Mouse (Mus musculus): ENCODE measurements at regions not wholly inside any gene's neighbourhood (a gene's known extent, or its start where the extent isn't known, plus 50 kb on each side); places are given as distances from the start of the nearest gene placed in this dataset.

DNA sequence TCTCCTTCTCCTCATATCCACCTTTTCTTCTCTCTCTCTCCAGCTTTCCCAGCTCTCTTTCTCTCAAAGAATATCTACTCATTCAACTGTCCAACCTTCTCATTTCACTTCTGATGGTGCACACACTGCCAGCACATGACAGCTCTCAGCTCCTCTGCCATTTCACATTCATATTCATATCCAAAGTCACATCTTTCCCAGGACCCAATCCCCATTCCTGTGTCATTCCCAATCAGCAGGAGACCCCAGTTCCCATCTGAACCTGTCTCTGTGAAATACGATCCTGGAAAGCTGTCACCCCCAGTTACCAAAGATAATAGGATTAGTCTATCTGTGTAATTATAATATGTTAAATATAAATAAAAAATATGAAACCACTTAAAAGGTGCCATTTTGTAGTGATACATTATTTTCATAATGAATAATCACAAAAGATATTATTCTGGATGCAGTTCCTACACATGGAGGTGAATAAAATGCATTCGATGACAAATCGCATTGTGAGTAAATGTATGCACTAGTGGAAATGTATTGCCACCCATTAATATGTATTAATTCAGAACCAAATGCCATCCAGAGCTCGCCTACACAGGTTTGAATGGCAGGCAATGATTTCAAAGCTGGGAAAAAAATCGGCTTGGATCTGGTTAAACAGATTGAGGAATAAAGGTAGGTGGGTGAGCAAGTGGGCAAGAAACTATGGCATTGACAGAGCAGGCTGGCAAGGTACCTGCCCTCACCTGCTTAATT, 855.0 kb downstream of the Ntrk3 start:
- no peaks in the 10 kb centered on the region for H3K36me3 ChIP-seq (ENCODE audit: insufficient read depth, low read length)
- no peaks in the 10 kb centered on the region for H3K4me1 ChIP-seq (ENCODE audit: insufficient read depth, low read length)
- H3K9ac ChIP-seq (replicated peaks; ENCODE audit: low read length): no peak overlapping the region
- no peak overlapping the region for H3K4me2 ChIP-seq (replicated peaks; ENCODE audit: low read depth, low read length)
- no peak overlapping the region for H3K27ac ChIP-seq (ENCODE audit: low read length)
- H3K27me3 ChIP-seq (ENCODE audit: insufficient read depth, low read length): no peaks in the 10 kb centered on the region
- no peak for ATAC-seq (ENCODE audit: low FRiP score, low TSS enrichment)
- H3K9me3 ChIP-seq (ENCODE audit: low read length): no peaks in the 10 kb centered on the region
- no peak overlapping the region for H3K4me3 ChIP-seq (ENCODE audit: low read length)
- WGBS: 89% methylated on average over 5 of the region's 5 CpGs

DNA sequence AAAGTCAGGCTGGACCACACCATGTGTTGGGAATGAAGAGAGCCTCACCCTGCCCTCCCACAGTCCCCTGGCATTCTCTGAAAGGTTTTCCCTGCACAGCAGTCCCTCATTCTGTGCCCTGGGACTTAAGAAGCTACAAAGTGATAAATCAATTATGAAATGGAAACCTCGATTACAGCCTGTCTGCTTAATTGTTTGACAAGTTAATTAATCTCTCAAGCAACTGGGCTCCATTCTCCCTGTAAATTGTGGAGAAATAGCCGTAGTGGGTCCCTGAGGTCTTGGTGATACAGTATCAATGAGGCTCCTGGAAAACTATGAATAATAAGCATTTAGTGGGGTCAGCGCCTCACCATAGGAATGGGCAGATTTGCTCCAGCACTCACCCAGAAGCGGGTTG, 870.3 kb downstream of the Ntrk3 start:
- Histone ChIP-seq H3K27ac (ENCODE audit: low read length) (no peak overlapping the region), H3K36me3 (ENCODE audit: insufficient read depth, low read length) (no peaks in the 10 kb centered on the region), H3K27me3 (ENCODE audit: insufficient read depth, low read length) (no peaks in the 10 kb centered on the region), H3K4me2 (replicated peaks; ENCODE audit: low read depth, low read length) (no peak overlapping the region), H3K9me3 (ENCODE audit: low read length) (no peaks in the 10 kb centered on the region), H3K4me3 (ENCODE audit: low read length) (no peak overlapping the region), H3K4me1 (ENCODE audit: insufficient read depth, low read length) (peaks cover 5% of the 10 kb centered on the region; the same call in 1 of the 2 replicates), H3K9ac (replicated peaks; ENCODE audit: low read length) (no peak overlapping the region)
- 38% methylated on average over 4 of the region's 4 CpGs for WGBS
- ATAC-seq (ENCODE audit: low FRiP score, low TSS enrichment): no peak

- Histone ChIP-seq H3K4me2 (replicated peaks; ENCODE audit: low read depth, low read length) (no peak overlapping the region), H3K27me3 (ENCODE audit: insufficient read depth, low read length) (no peaks in the 10 kb centered on the region), H3K9me3 (ENCODE audit: low read length) (no peaks in the 10 kb centered on the region), H3K4me1 (ENCODE audit: insufficient read depth, low read length) (no peaks in the 10 kb centered on the region), H3K4me3 (ENCODE audit: low read length) (no peak overlapping the region), H3K9ac (replicated peaks; ENCODE audit: low read length) (no peak overlapping the region), H3K27ac (ENCODE audit: low read length) (no peak overlapping the region), H3K36me3 (ENCODE audit: insufficient read depth, low read length) (no peaks in the 10 kb centered on the region)
- ATAC-seq (ENCODE audit: low FRiP score, low TSS enrichment): no peak
- WGBS: 85% methylated on average over 8 of the region's 8 CpGs
Measured at GRCm38 (mm10) chr7:77861841-77862240, 876.0 kb downstream of the Ntrk3 start.

DNA sequence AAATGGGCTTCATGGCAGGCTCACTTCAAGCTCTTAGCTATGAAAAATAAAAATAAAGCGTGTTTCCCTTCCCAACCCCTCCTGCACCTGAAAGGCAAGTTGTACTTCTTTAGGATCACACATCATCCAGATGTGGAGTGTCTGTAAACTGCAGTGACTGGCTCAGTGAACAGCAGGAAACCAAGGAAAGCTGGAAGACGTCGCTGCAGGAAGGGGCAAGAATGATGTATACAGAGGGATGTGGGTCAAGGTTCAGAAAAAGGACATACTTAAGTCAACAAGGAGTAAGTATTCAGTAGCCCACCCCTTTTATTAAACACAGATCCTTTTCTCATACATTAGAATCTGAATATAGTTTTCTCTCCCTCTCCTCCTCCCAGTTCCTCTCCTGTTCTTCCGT, 879.4 kb downstream of the Ntrk3 start:
- H3K27ac ChIP-seq (ENCODE audit: low read length): no peak overlapping the region
- no peaks in the 10 kb centered on the region for H3K9me3 ChIP-seq (ENCODE audit: low read length)
- 39% methylated on average over 4 of the region's 4 CpGs for WGBS
- no peak overlapping the region for H3K9ac ChIP-seq (replicated peaks; ENCODE audit: low read length)
- H3K4me3 ChIP-seq (ENCODE audit: low read length): no peak overlapping the region
- H3K36me3 ChIP-seq (ENCODE audit: insufficient read depth, low read length): no peaks in the 10 kb centered on the region
- no peaks in the 10 kb centered on the region for H3K27me3 ChIP-seq (ENCODE audit: insufficient read depth, low read length)
- H3K4me1 ChIP-seq (ENCODE audit: insufficient read depth, low read length): no peaks in the 10 kb centered on the region
- no peak overlapping the region for H3K4me2 ChIP-seq (replicated peaks; ENCODE audit: low read depth, low read length)
- no peak for ATAC-seq (ENCODE audit: low FRiP score, low TSS enrichment)

DNA sequence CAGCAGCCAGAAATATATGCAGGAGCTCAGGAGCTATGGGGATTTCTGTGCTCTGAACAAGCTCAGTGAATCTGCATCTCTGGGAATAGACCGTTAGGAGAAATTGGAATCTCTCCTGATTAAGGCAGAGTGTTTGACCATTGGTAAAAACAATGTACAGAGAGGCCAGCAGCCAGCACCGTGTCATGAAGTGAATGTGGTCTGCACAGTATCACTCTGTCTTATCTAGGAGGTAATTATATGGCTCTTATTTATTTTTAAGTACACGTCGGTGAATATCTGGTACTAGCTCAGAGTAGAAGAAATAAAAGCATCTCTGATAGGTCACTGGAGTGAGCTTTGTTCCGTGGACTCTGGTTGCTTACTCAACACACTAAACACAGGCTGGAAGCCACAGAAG, 879.8 kb downstream of the Ntrk3 start:
- Histone ChIP-seq H3K4me2 (replicated peaks; ENCODE audit: low read depth, low read length) (no peak overlapping the region), H3K9me3 (ENCODE audit: low read length) (no peaks in the 10 kb centered on the region), H3K36me3 (ENCODE audit: insufficient read depth, low read length) (no peaks in the 10 kb centered on the region), H3K4me3 (ENCODE audit: low read length) (no peak overlapping the region), H3K9ac (replicated peaks; ENCODE audit: low read length) (no peak overlapping the region), H3K27ac (ENCODE audit: low read length) (no peak overlapping the region), H3K4me1 (ENCODE audit: insufficient read depth, low read length) (no peaks in the 10 kb centered on the region), H3K27me3 (ENCODE audit: insufficient read depth, low read length) (no peaks in the 10 kb centered on the region)
- WGBS: 40% methylated on average over 5 of the region's 5 CpGs
- no peak for ATAC-seq (ENCODE audit: low FRiP score, low TSS enrichment)

- H3K4me2 ChIP-seq (replicated peaks; ENCODE audit: low read depth, low read length): no peak overlapping the region
- H3K4me1 ChIP-seq (ENCODE audit: insufficient read depth, low read length): no peaks in the 10 kb centered on the region
- 33% methylated on average over 6 of the region's 6 CpGs for WGBS
- H3K27ac ChIP-seq (ENCODE audit: low read length): no peak overlapping the region
- no peaks in the 10 kb centered on the region for H3K27me3 ChIP-seq (ENCODE audit: insufficient read depth, low read length)
- no peaks in the 10 kb centered on the region for H3K9me3 ChIP-seq (ENCODE audit: low read length)
- ATAC-seq (ENCODE audit: low FRiP score, low TSS enrichment): peak; percentile 86
- no peaks in the 10 kb centered on the region for H3K36me3 ChIP-seq (ENCODE audit: insufficient read depth, low read length)
- no peak overlapping the region for H3K9ac ChIP-seq (replicated peaks; ENCODE audit: low read length)
- no peak overlapping the region for H3K4me3 ChIP-seq (ENCODE audit: low read length)
Measured at GRCm38 (mm10) chr7:77855653-77856239, 882.1 kb downstream of the Ntrk3 start.

- WGBS: 85% methylated on average over 2 of the region's 2 CpGs
- H3K27me3 ChIP-seq (ENCODE audit: insufficient read depth, low read length): no peaks in the 10 kb centered on the region
- H3K4me1 ChIP-seq (ENCODE audit: insufficient read depth, low read length): no peaks in the 10 kb centered on the region
- no peaks in the 10 kb centered on the region for H3K9me3 ChIP-seq (ENCODE audit: low read length)
- H3K4me3 ChIP-seq (ENCODE audit: low read length): no peak overlapping the region
- H3K27ac ChIP-seq (ENCODE audit: low read length): no peak overlapping the region
- no peaks in the 10 kb centered on the region for H3K36me3 ChIP-seq (ENCODE audit: insufficient read depth, low read length)
- H3K9ac ChIP-seq (replicated peaks; ENCODE audit: low read length): no peak overlapping the region
- no peak overlapping the region for H3K4me2 ChIP-seq (replicated peaks; ENCODE audit: low read depth, low read length)
- ATAC-seq (ENCODE audit: low FRiP score, low TSS enrichment): no peak
Measured at GRCm38 (mm10) chr7:77855077-77855476, 882.7 kb downstream of the Ntrk3 start.

- 88% methylated on average over 6 of the region's 6 CpGs for WGBS
- no peak overlapping the region for H3K4me2 ChIP-seq (replicated peaks; ENCODE audit: low read depth, low read length)
- no peak overlapping the region for H3K27ac ChIP-seq (ENCODE audit: low read length)
- no peak for ATAC-seq (ENCODE audit: low FRiP score, low TSS enrichment)
- no peak overlapping the region for H3K9ac ChIP-seq (replicated peaks; ENCODE audit: low read length)
- H3K36me3 ChIP-seq (ENCODE audit: insufficient read depth, low read length): no peaks in the 10 kb centered on the region
- H3K9me3 ChIP-seq (ENCODE audit: low read length): no peaks in the 10 kb centered on the region
- H3K27me3 ChIP-seq (ENCODE audit: insufficient read depth, low read length): no peaks in the 10 kb centered on the region
- H3K4me3 ChIP-seq (ENCODE audit: low read length): no peak overlapping the region
- H3K4me1 ChIP-seq (ENCODE audit: insufficient read depth, low read length): no peaks in the 10 kb centered on the region
Measured at GRCm38 (mm10) chr7:77824261-77824959, 913.4 kb downstream of the Ntrk3 start.

DNA sequence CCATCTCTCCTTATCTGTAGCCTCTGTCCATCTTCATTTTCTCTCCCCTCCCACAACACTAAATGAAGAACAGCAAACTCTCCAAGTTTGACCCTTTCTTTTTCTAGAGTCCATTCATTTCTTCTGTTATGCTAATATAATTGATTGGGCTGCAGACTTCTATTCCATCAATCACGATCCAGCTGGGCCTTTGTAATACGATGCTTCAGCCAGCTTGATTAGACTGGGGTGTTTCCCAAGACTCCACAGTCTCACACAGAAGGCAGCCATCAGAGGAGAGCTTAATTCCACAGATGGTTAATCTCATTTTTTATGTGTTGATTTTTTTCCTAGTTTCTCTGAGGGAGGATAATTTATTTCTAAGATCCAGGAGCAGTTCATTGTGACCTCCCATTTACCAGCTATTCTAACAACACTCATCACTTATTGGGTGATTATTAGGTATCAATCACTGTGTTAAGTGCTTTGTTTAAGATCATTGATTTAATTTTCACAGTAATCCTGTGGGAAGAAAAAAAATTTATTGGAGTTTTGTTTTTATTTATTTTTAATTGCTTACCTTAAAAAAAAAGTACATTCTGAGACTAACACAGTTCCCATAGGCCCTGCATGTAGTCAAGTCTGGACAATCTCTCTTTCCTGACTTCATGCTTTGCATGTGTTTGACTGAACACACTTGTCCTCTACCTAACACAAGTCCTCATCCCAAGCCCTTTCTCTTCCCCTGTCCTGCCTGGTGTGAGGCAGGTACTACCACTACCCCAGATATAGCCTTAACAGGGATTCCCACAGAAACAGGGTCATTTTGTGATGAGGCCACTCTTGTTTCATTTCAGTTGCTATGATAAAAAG, 925.5 kb downstream of the Ntrk3 start:
- no peaks in the 10 kb centered on the region for H3K4me1 ChIP-seq (ENCODE audit: insufficient read depth, low read length)
- H3K4me3 ChIP-seq (ENCODE audit: low read length): no peak overlapping the region
- no peak overlapping the region for H3K27ac ChIP-seq (ENCODE audit: low read length)
- WGBS: 7% methylated on average over 2 of the region's 2 CpGs
- H3K36me3 ChIP-seq (ENCODE audit: insufficient read depth, low read length): no peaks in the 10 kb centered on the region
- no peaks in the 10 kb centered on the region for H3K9me3 ChIP-seq (ENCODE audit: low read length)
- ATAC-seq (ENCODE audit: low FRiP score, low TSS enrichment): peak; percentile 93
- H3K27me3 ChIP-seq (ENCODE audit: insufficient read depth, low read length): no peaks in the 10 kb centered on the region
- no peak overlapping the region for H3K9ac ChIP-seq (replicated peaks; ENCODE audit: low read length)
- no peak overlapping the region for H3K4me2 ChIP-seq (replicated peaks; ENCODE audit: low read depth, low read length)
